Mouse (Mus musculus) forebrain, embryonic 14.5 days (tissue): ENCODE measurements around the gene Slc35e3. TPM values are rescaled to one million over a fixed set of nuclear protein-coding genes. Genes with fewer than 3 reads are reported as not detected.
"Not testable (repeated sequence)": the region's sequence is repeated elsewhere in the genome, so short reads cannot be mapped to it uniquely, and the experiment has no call there.

Source experiments
- ATAC-seq: fragments of 200-750 bp; cut with Nextera tagmentation; 2 replicates; pipeline ENCODE4 v1.8.0; 2017; ENCODE audit warnings: mild to moderate bottlenecking, moderate library complexity
- DNase-seq: peaks from one replicate; pipeline ENCODE4 v3.0.0-alpha.2; 2015; ENCODE audit warnings: low spot score
- H3K27ac ChIP-seq: fragments of 300-500 bp; sonication (generic); 2 replicates; pipeline ENCODE4 v1.5.1; 2014; ENCODE audit warnings: low read depth, mild to moderate bottlenecking, control low read depth, low read length, moderate library complexity
- H3K27me3 ChIP-seq: fragments of 300-500 bp; sonication (generic); replicated peaks from 2 replicates; pipeline ENCODE4 v1.6.1; 2014; ENCODE audit warnings: low read length, control low read depth, mixed read lengths; ENCODE audit not compliant: control insufficient read depth, insufficient read depth
- H3K36me3 ChIP-seq: fragments of 300-500 bp; sonication (generic); 2 replicates; pipeline ENCODE4 v1.6.1; 2014; ENCODE audit warnings: low read length, control low read depth; ENCODE audit not compliant: control insufficient read depth, insufficient read depth
- H3K4me1 ChIP-seq: fragments of 300-500 bp; sonication (generic); 2 replicates; pipeline ENCODE4 v1.6.1; 2014; ENCODE audit warnings: antibody characterized with exemption, low read length, control low read depth; ENCODE audit not compliant: control insufficient read depth, insufficient read depth
- H3K4me2 ChIP-seq: fragments of 300-500 bp; sonication (generic); 2 replicates; pipeline ENCODE4 v1.6.1; 2014; ENCODE audit warnings: mild to moderate bottlenecking, control low read depth, low read length
- H3K4me3 ChIP-seq: fragments of 300-500 bp; sonication (generic); 2 replicates; pipeline ENCODE4 v1.5.1; 2014; ENCODE audit warnings: low read depth, low read length, control low read depth
- H3K9ac ChIP-seq: fragments of 300-500 bp; sonication (generic); 2 replicates; pipeline ENCODE4 v1.6.1; 2014; ENCODE audit warnings: mild to moderate bottlenecking, low read length, control low read depth, moderate library complexity
- H3K9me3 ChIP-seq: fragments of 300-500 bp; sonication (generic); replicated peaks from 2 replicates; pipeline ENCODE4 v1.6.1; 2016; ENCODE audit warnings: low read length, control low read depth, mixed read lengths; ENCODE audit not compliant: control insufficient read depth
- WGBS: fragments of 180-500 bp; shearing (Covaris S2); extraction: QIAGEN DNeasy Blood & Tissue Kit; methylation state at CpG from one replicate; pipeline ENCODE4 v1.1.7; 2014; 5-methylcytosine and 5-hydroxymethylcytosine counted together
- polyA plus RNA-seq: library from polyadenylated mRNA; unstranded; fragments of >200 nt; fragmentation: Nextera tagmentation; extraction: Ambion mirVana; gene quantifications from 2 replicates; pipeline ENCODE4 v1.2.1, GENCODE M21; 2014

The Slc35e3 gene
- polyA plus RNA-seq, 1 experiment from 2014 or later, result 17.7 TPM

DNA sequence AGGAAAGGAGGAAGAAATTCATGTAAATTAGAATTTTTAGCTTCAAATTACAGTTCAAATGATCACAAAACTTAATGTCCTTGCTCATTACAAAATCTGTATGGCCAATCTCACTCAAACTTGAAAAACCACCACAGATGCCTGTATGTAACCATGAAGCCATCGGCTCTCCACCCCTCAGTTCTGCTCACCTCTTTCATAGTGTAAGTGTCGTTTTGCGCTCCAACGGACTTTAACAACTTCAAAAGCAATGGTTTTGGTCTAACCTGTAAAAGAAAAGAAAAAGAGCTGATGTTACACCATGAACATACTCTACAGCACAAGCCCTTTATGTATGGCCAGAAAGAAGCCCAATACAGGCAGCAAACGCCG, 41.2 kb downstream of the Slc35e3 start:
- Histone ChIP-seq H3K9ac (no peak overlapping the region), H3K4me2 (no peak overlapping the region), H3K27ac (no peak overlapping the region), H3K36me3 (peaks cover 74% of the 10 kb centered on the region), H3K4me1 (peaks cover 8% of the 10 kb centered on the region), H3K27me3 (no peaks in the 10 kb centered on the region), H3K4me3 (no peak overlapping the region), H3K9me3 (no peaks in the 10 kb centered on the region)
- 91% methylated on average over 6 of the region's 6 CpGs for WGBS
- ATAC-seq, result no peak
- DNase-seq, result no peak

DNA sequence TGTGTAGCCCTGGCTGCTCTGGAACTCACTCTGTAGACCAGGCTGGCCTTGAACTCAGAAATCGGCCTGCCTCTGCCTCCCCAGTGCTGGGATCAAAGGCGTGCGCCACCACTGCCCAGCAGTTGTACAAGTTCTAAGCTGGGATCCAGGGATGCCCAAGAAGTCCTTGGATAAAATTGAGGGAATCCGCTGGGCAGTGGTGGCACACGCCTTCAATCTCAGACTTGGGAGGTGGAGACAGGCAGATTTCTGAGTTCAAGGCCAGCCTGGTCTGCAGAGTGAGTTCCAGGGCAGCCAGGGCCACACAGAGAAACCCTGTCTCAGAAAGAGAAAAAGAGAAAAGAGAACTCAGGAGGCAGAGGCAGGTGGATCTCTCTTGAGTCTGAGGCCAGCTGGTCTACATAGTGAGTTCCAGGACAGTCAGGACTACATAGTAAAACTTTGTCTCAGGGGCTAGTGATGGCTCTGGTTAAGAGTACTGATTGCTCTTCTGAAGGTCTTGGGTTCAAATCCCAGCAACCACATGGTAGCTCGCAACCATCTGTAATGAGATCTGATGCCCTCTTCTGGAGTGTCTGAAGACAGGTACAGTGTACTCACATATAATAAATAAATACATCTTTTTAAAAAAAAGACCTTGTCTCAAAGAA, 41.7 kb downstream of the Slc35e3 start:
- H3K36me3 ChIP-seq, result peaks cover 79% of the 10 kb centered on the region
- H3K27ac ChIP-seq, H3K4me3 ChIP-seq, H3K9ac ChIP-seq, ATAC-seq, DNase-seq, H3K4me2 ChIP-seq, H3K27me3 ChIP-seq, H3K4me1 ChIP-seq, H3K9me3 ChIP-seq: not testable (repeated sequence)
- WGBS, result 96% methylated on average over 6 of the region's 6 CpGs

DNA sequence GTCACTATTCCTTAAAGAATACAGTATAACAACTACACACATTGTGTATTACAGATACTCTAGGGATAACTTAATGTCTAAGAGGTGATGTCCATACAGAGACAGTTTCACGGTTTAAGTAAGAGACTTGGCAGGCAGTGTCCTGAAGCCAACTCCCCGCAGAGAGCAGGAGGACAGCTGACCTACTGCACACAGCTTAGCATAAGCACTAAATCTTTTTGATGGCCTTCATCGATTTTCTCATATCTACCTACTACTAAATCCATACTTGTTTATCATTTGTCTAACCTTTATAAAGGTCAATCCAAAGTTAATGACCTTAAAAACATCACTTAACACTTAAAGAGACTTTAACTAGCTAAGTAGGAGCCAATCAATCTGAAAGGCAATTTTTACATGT, 42.7 kb downstream of the Slc35e3 start:
- ATAC-seq, result no peak
- peaks cover 82% of the 10 kb centered on the region for H3K36me3 ChIP-seq
- no peaks in the 10 kb centered on the region for H3K27me3 ChIP-seq
- no peaks in the 10 kb centered on the region for H3K9me3 ChIP-seq
- H3K27ac ChIP-seq, result no peak overlapping the region
- no peak overlapping the region for H3K9ac ChIP-seq
- WGBS, result 98% methylated on average over 3 of the region's 3 CpGs
- no peaks in the 10 kb centered on the region for H3K4me1 ChIP-seq
- no peak overlapping the region for H3K4me2 ChIP-seq
- no peak for DNase-seq
- H3K4me3 ChIP-seq, result no peak overlapping the region

DNA sequence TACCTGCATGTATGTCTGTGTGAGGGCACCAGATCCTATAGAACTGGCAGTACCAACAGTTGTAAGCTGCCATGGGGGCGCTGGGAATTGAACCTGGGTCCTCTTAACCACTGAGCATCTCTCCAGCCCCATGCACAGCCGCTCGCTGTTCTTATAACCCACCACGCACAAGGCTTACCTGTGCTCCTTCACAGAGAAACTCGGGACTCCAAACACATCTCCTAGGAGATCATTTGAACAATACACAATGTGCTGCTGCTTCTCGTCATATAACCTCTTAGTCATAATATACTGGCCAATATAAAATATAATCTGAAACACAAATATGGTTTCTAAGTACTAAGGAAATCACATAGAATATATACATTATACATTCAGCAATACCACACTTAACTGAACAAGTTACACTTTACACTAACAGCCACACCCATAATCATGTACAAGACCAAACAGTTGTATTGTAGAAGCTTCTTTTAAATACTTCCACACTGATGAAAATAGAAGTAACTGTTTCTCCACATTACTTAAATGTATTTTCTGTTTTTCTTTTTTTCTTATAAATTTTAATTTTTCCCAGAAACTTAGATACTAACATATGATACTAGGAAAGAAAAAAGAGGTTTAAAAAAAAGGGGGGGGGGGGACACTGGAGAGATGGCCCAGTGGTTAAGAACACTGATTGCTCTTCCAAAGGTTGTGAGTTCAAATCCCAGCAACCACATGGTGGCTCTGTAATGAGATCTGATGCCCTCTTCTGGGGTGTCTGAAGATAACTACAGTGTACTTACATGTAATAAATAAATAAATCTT, 43.9 kb downstream of the Slc35e3 start:
- Histone ChIP-seq H3K9me3 (no peaks in the 10 kb centered on the region), H3K36me3 (peaks cover 89% of the 10 kb centered on the region), H3K27ac (no peak overlapping the region), H3K4me1 (no peaks in the 10 kb centered on the region), H3K4me3 (no peak overlapping the region), H3K9ac (no peak overlapping the region), H3K27me3 (no peaks in the 10 kb centered on the region), H3K4me2 (no peak overlapping the region)
- DNase-seq, result no peak
- WGBS, result 97% methylated on average over 6 of the region's 6 CpGs
- no peak for ATAC-seq

DNA sequence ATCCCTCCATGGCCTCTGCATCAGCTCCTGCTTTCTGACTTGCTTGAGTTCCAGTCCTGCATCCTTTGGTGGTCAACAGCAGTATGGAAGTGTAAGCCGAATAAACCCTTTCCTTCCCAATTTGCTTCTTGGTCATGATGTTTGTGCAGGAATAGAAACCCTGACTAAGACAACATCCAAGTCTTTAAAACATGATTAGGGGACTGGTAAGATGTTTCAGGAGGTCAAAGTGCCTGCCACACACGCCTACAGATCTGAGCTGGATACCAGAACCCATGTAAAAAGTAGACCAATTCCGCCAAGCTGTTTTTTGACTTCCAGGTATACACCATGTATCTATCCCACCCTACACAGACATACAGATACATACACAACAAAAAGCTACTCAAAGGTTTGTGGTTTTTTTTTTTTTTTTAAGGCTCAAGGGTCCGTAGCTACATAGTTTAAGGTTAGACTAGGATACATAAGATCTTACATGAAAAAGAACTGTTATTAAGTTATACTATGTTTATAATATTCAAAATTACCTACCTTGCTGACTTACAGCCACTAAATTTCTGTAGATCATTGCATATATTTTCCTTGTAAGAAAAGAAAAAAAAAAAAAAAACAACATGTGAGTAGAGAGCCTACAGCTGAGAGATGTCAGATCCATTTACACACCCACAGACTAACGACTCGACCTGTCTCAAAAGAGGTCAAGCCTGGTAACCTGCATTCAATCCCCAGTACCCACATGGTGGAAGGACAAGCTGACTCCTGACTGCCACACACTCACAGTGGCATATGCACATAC, 44.9 kb downstream of the Slc35e3 start:
- Histone ChIP-seq H3K4me1 (no peaks in the 10 kb centered on the region), H3K27ac (no peak overlapping the region), H3K9me3 (no peaks in the 10 kb centered on the region), H3K36me3 (peaks cover 89% of the 10 kb centered on the region), H3K9ac (no peak overlapping the region), H3K4me3 (no peak overlapping the region), H3K27me3 (no peaks in the 10 kb centered on the region), H3K4me2 (no peak overlapping the region)
- no peak for ATAC-seq
- no peak for DNase-seq
- WGBS, result 95% methylated on average over 6 of the region's 6 CpGs

DNA sequence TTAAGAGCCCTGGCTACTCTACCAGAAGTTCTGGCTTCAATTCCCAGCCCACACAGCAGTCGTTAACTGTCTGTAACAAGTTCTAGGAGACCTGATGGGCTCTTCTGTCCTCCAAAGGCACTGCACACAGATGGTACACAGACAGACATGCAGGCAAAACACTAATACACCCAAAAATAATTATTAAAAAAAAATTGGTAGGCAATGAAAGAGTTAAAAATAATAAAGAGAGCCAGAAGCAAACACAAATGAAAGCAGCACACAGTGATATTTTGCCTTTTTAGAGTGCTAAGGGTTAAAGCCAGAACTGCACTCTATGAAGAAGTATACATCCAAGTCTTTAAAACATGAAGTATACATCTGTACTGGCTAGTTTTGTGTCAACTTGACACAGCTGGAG, 45.7 kb downstream of the Slc35e3 start:
- H3K4me1 ChIP-seq, result no peaks in the 10 kb centered on the region
- H3K27me3 ChIP-seq, result no peaks in the 10 kb centered on the region
- H3K9me3 ChIP-seq, result no peaks in the 10 kb centered on the region
- no peak overlapping the region for H3K27ac ChIP-seq
- H3K9ac ChIP-seq, result no peak overlapping the region
- H3K4me3 ChIP-seq, result no peak overlapping the region
- ATAC-seq (no peak), DNase-seq (no peak)
- H3K36me3 ChIP-seq, result peaks cover 96% of the 10 kb centered on the region
- H3K4me2 ChIP-seq, result no peak overlapping the region
- WGBS, result 100% methylated on average over 1 of the region's 1 CpGs

DNA sequence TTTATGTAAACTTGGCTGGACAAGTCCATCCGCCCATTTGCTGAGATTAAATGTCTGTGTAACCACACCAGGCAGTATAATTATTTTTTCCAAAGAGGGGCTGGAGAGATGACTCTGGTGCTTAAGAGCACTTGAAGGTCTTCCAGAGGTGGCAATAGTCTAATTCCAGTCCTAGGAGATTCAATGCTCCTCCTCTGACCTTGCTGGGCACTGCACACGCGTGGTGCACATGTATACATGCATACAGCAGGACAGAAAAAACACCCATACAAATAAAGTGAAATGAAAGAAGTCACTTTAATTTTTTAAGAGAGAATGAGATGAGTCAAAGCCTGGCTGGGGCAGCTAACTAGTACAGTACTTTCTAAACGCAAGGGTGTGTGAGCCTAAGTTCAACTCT, 46.3 kb downstream of the Slc35e3 start:
- ATAC-seq (no peak), DNase-seq (no peak)
- H3K4me2 ChIP-seq, result no peak overlapping the region
- no peak overlapping the region for H3K9ac ChIP-seq
- peaks cover 96% of the 10 kb centered on the region for H3K36me3 ChIP-seq
- H3K9me3 ChIP-seq, result no peaks in the 10 kb centered on the region
- H3K27me3 ChIP-seq, result no peaks in the 10 kb centered on the region
- 98% methylated on average over 4 of the region's 4 CpGs for WGBS
- no peaks in the 10 kb centered on the region for H3K4me1 ChIP-seq
- no peak overlapping the region for H3K4me3 ChIP-seq
- H3K27ac ChIP-seq, result no peak overlapping the region

DNA sequence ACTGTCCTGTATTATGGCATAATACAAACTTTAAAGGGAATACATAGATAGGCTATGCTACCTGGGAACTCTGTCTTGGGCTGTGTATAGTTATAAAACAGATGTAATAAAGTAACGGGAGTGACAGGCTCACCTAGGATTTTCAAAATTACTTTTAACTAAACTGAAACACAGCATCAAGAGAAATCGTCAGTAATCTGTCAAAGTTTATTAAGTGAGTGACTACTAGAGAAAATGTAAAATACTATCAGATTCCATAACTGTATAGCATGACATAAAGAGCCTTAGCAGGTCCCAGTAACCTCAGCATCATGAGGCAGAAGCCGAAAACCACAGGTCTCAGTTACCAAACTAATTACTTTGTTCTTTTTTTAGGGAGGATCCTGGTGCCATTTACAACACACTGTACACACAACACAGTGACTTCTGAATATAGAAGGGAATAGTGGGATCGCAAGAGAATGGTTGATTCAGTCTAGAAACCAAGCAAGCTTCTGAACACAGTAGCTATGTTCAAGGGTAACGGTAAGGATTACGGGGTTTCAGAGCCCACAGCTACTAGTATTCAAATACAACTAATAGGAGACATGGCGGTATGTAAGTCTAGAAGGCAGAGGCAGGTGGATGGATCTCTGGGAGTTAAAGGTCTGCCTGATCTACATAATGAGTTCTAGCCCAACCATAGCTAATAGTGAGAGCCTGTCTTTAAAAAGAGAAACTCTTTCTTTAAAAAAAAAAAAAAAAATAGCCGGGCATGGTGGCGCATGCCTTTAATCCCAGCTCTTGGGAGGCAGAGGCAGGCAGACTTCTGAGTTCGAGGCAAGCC, 47.6 kb downstream of the Slc35e3 start:
- Histone ChIP-seq H3K27ac (no peak overlapping the region), H3K27me3 (no peaks in the 10 kb centered on the region), H3K9me3 (no peaks in the 10 kb centered on the region), H3K4me1 (no peaks in the 10 kb centered on the region), H3K4me2 (no peak overlapping the region), H3K9ac (no peak overlapping the region), H3K4me3 (no peak overlapping the region), H3K36me3 (peaks cover 93% of the 10 kb centered on the region)
- WGBS, result 96% methylated on average over 10 of the region's 10 CpGs
- ATAC-seq (no peak), DNase-seq (no peak)
